Mouse (Mus musculus) retina, postnatal 7 days (tissue): ENCODE data around the gene 1700007K13Rik.

Experiments used
- DNase-seq: peaks from one replicate; pipeline ENCODE4 v3.0.0-alpha.2; 2012; ENCODE audit warnings: low read depth, low spot score

The 1700007K13Rik gene

GRCm38 (mm10) chr2:28470591-28470990 is 4.5 kb upstream of the 1700007K13Rik start:
- DNase-seq, result no peak

- no peak for DNase-seq
Observed at GRCm38 (mm10) chr2:28469461-28469860, 3.3 kb upstream of the 1700007K13Rik start.

DNA sequence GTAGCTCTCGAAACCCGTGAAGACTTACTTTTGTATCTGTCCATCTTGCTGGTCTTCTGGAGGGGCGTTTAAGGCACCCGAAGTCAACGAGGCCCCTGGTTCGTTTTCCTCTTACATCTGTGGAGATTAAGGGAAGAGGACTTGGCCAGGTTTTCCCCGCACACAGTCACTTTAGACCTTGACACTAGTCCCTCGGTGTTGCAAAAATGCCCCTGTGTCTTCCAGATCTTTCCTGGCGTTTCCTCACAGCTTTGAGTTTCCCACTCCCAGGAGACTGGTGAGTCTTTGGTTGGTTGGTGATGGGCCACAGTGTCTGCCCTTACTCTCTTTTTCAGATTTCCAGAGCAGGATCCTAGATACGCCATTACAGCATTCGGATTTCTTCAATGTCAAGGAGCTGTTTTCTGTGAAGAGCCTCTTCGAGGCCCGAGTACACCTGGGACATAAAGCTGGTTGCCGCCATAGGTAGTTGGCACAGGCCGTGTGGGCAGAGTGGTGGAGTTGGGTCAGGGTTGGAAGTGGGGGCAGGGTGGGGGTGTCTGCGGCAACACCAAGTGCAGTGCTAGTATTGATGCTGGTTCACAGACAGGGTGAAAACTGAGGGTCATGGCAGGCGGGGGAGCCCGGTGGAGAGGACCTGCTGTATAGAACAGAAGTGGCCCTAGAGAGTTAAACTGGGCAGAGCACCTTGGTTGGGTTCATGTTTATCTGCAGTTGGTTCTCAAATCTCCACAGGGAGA is 2.5 kb upstream of the 1700007K13Rik start:
- no peak for DNase-seq

GRCm38 (mm10) chr2:28467860-28468485 is 1.8 kb upstream of the 1700007K13Rik start, which contains the start of gene Mrps2:
Gene Mrps2 (plus strand): TSS chr2:28468066.
- DNase-seq, result peak; percentile 81

DNA sequence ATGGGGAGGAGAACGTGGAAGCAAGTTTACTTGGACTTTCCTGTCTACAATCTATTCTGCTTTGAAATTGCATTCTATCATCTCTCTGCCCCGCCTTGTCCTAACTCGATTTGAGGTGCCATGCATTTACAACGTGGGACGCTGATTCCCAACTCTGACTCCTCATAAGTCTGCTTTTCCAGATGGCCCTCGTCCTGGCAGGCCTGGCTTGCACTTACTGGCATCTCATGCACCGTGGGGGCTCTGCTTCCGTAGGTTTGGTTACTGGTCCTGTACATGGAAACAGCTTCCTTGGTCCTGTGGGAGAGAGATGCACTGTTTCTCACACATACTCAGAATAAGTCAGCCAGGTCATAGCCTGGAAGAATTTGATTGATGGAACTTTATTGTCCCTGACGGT is 1.2 kb downstream of the 1700007K13Rik start:
- no peak for DNase-seq

DNA sequence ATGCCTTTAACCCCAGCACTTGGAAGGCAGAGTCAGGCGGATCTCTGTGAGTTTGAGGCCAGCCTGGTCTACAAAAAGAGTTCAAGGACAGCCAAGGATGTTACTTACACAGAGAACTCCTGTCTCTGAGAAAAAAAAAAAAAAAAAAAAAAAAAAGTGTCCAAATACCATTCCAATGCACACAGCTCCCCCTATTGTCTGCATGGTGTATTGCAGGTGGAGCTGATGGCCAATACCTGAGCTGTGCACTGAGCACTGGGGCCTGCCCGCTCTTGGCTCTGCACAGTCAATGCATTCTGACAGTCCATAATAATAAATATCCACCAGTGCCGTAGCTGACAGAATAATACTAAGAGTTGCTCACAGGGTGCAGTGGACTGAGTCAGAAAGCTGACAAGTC is 2.2 kb downstream of the 1700007K13Rik start:
- no peak for DNase-seq

DNA sequence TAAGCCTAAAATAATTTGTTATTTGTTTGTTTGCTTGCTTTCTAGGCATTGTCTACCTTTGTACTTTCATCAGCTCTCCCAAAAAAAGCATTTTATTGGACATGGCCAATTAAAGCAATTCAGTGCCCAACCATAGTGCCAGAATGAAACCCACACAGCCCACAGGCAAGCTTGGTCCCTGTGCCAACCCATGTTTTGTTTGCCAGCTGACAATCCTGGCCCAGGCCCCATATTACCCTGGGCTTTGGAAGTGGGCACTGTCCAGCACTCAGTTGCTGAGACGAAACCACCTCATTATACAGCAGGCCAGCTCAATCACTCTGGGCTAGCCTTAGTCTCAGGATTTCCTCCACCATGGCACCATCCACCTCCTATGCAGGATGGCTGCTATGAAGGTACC is 9.5 kb downstream of the 1700007K13Rik start:
- no peak for DNase-seq

DNA sequence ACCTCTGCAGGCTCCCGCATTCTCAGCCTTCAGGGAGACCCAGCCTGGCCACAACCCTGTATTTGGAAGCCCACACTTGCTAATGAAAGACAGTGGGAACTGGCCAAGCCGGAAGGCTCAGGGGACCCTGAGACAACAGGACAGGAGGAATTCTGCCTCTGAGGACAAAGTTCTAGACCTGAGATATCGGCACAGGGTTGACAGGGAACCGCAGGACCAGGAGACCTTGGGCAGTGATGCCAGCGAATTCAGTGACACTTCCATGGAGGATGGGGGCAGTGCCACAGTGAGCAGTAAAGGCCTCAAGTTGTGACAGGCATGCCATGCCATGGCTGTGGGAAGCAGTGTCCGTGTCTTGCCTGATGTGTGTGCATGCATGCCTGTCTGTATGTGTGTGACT is 12.6 kb downstream of the 1700007K13Rik start:
- no peak for DNase-seq

GRCm38 (mm10) chr2:28451663-28452062 is 14.5 kb downstream of the 1700007K13Rik start:
- DNase-seq, result no peak

- no peak for DNase-seq
Observed at GRCm38 (mm10) chr2:28447315-28447670, 18.8 kb downstream of the 1700007K13Rik start.

DNA sequence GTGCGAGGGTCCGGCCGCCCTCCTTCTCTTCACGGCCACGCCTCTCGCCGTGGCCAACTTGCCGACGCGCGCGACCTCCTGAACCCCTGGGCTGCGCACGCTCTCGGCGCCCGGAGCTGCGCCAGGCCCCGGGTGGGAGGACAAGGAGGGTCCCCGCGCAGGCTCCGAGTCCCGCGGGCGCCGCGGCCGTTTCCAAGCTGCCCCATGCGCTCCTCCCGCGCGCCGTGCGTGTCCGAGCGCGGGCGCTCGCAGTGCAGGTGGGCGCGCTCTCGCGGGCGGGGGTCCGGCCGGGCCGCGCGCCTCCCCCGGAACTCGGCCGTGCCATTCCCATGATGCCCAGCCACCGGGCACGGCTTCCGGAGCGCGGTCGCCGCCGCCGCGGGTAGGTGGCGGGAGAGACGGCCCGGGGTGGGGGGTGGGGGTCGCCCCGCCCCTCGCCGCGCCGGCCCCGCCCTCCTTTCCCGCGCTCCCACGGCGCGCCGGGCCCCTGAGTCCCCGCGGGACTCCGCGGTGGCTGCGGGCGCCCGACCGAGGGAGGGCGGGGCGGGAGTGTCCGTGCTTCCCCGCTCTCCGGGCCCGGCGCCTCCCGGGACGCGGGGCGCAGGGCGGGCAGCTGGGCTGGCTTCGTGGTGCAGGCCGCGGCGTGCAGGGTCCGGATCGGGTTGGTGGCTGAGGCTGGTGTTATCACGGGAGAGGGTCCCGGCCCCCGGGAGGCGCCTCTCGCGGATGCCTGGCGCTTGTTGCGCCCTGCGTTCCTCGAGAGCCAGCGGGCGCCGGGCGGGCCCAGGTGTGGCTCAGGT is 19.4 kb downstream of the 1700007K13Rik start, which contains the start of gene Ppp1r26:
Gene Ppp1r26, plus strand, starts transcription at position 286 of the 800 bp plus-strand sequence.
- DNase-seq, result peak; percentile 52

DNA sequence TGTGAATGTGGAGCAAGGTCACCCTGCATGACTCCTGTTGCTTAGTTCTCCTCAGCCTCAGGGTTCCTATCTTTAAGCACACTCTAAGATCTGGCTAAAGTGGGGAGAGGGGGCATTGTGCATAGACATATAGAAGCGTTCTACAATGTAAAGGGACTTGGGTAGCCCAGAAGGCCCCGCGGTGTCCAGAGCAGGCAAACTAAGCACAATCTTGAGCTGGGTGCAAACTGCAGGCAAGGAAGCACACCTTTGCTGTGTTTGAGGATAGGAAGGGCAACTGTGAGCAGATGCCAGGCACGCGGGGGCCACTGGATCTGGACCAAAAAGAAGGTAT is 20.0 kb downstream of the 1700007K13Rik start:
- no peak for DNase-seq

DNA sequence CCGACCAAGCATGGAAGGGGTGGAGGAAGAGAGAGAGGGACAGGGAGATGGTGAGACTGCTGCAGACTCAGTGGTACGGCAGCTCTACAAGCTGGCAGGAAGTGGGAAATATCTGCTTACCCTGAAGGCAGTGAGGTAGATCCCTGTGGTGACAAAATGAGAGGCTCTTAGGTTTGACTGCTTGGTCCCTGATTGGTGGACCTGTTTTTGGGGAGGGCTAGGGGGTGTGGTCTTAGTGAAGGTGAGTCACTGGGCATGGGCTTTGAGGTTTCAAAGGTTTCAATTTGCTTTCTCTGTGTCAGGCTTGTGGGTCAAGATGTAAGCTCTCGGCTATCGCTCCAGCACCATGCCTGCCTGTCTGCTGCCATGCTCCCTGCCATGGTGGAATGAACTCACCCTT is 21.1 kb downstream of the 1700007K13Rik start:
- DNase-seq, result no peak

DNA sequence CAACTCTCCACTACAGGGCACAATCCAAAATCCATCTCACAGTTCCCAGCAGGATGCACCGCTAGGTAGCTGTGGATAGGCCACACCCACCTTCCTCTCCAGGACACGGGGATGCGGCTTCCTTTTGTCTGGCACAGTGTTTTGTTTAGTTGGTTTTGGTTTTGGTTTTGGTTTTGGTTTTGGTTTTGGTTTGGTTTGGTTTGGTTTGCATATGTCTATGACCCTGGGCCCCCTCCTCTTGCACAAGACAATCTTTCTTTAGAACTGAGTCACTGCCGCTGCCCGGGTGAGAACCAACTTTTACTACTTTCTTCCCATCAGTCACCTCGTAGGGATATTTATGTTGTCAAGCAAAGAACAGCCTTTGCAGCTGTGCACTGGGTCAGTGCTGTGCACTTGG is 25.3 kb downstream of the 1700007K13Rik start:
- DNase-seq, result no peak

DNA sequence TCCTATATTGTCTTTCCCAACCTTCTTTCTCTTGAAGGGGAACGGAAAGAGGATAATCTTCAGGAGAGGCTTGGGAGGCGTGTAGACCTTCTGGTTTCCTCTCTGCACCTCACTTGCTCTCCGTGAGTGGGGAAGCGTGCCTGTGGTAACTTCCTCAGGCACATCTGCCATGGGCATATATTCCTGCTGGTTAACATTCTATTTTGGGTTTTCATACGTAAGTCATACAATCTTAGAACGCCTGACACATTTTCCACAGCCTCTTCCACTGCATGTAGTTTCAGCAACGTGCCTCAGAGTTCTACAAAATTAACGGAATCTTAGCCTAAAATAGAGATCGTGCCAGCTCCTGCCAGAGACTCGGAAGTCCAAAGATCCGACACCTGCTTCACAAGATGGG is 30.7 kb downstream of the 1700007K13Rik start:
- DNase-seq, result no peak

DNA sequence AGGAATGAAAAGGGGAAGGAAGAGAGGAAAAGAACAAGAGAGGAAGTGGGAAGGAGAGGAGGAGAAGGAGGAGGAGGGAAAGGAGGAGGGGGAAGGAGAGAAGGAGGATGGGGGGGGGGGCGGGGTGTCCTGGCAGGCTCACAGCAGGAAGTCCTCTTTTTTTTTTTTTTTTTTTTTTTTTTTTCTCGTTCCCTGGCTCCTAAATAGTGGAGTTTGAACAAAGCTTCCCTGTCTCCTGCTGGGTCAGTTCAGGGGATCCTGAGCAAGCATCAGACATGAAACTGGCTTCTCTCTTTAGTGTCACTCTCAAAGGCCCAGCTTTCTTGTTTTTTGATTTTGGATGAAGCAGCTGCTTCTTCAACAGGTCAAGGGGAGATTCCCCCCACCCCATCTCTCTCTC is 32.6 kb downstream of the 1700007K13Rik start:
- no peak for DNase-seq

GRCm38 (mm10) chr2:28432811-28433210 is 33.3 kb downstream of the 1700007K13Rik start:
- DNase-seq, result no peak

GRCm38 (mm10) chr2:28430846-28431245 is 35.3 kb downstream of the 1700007K13Rik start:
- DNase-seq, result no peak

- DNase-seq, result no peak
Observed at GRCm38 (mm10) chr2:28427226-28427625, 38.9 kb downstream of the 1700007K13Rik start.

GRCm38 (mm10) chr2:28423167-28423566 is 43.0 kb downstream of the 1700007K13Rik start:
- DNase-seq, result no peak

DNA sequence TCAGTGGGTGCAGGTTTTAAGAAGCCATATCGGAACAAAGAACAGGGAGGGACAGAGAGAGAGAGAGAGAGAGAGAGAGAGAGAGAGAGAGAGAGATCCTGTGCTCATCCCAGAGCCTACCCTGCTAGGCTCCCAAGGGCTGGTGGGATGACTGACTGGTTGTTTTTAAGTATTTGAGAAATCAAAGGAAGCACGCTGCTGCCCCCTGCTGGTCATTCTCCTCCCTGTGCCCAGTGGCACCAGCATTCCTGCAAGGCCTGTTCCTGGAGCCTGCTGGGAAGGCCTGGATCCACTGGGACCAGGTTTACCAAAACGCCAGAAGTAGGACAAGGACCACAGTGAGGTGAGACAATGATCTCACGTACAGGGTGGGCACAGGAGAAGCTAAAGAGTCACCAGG is 46.2 kb downstream of the 1700007K13Rik start:
- DNase-seq, result peak; percentile 79

- peak; percentile 77 for DNase-seq
Observed at GRCm38 (mm10) chr2:28418034-28418433, 48.1 kb downstream of the 1700007K13Rik start.

DNA sequence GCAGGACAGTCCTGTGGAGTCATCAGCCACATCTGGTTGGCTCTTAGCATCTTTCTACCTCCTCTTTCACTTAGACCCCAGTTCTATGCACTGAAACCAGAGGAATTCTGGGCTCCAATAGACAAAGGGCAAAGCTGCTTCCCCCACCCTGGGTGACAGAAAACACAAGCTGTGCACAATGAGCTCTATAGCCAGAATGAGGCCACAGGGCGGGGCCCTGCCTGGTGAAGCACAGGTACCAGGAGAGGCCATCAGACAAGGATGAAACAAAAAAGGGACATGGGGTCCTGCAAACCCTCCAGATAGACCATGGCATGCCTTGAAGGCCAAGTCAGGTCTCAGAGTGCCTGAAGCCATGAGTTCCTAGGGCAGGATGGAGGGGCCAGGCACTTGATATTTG is 49.6 kb downstream of the 1700007K13Rik start:
- DNase-seq, result no peak
